Mouse (Mus musculus): ENCODE data around the gene Agpat2. TPM values are rescaled to one million over a fixed set of nuclear protein-coding genes. Genes with fewer than 3 reads are reported as not detected.

Gene Agpat2
- polyA plus RNA-seq, 1 experiment from 2014 or later = 47.7 TPM

DNA sequence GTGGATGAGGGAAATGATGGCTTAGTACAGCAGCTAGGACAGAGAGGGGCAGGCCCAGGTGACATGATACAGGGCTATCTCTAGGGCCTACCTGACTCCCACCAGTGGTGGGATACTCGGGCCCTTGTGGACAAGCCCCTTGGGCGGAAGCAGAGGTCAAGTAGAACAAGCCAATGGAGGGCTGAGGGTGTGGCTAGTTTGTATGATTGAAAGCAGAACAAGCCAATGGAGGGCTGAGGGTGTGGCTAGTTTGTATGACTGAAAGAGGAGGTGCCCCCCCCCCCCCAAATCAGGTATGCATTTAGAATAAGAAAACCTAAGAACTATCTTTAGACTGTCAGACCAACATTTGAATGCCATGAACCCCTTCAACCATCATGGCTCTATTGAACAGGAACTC is 22.0 kb downstream of the Agpat2 start:
- no peak overlapping the region for H3K4me3 ChIP-seq (replicated peaks)
- no peak for ATAC-seq (replicated peaks; ENCODE audit: low FRiP score)
- 58% methylated on average over 2 of the region's 2 CpGs for WGBS
- H3K36me3 ChIP-seq = no peaks in the 10 kb centered on the region
- no peaks in the 10 kb centered on the region for H3K9me3 ChIP-seq (replicated peaks)
- 0 out of 2 replicates have a peak overlapping the region, but pooled peaks have one; percentile 64 for H3K27ac ChIP-seq
- no peak overlapping the region for H3K9ac ChIP-seq
- H3K4me1 ChIP-seq = peaks cover 30% of the 10 kb centered on the region
- no peaks in the 10 kb centered on the region for H3K27me3 ChIP-seq
- no peak overlapping the region for H3K4me2 ChIP-seq

DNA sequence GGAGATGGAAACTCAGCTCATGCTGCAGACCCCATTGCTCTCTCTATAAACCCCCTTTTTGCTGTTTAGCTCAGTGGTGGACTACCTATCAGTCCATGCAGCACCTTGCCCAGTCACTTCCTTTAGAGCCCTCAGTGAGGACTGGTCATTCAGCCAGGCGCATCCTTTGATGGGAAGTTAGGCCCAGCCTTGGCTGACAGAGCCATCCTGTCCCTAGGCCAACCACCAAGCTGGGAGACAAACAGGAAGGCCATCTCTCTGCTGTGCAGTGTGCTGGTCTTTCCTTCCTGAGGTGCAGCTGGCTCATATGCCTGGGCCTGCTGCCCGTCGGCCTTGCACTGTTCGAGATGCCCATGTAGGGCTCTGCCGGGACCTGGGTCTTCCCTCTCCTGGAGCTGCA is 23.5 kb downstream of the Agpat2 start:
- no peak overlapping the region for H3K4me3 ChIP-seq (replicated peaks)
- peak overlapping the region; percentile 50 for H3K27ac ChIP-seq

DNA sequence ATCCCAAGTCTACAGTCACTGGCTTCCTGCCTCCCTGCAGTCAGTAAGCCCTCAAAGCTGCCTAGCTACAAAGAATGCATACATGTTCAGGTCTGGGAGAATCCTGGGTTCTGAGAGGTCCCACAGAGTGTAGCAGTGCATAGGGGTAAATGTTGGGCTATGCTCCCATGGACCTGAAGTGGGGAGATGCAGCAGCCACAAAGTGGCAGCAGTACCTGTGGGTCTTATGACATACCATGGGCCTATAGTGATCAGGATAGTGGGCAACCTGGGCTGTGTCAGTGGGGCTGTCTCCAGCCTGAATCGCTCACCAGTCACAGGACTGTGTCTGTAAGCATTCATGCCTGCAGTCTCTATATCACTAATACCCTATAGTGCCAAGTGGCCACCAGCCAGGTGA is 24.5 kb downstream of the Agpat2 start, which contains the start of gene Egfl7:
TSS of gene Egfl7 (plus strand) at position 301 of the 400 bp plus-strand sequence.
- Histone ChIP-seq H3K4me3 (replicated peaks) (no peak within 1 kb of the TSS), H3K36me3 (no peaks in the 10 kb centered on the region), H3K9ac (no peak within 1 kb of the TSS), H3K27ac (peak within 1 kb of the TSS; percentile 76), H3K4me2 (no peak within 1 kb of the TSS), H3K27me3 (no peaks in the 10 kb centered on the region), H3K4me1 (peaks cover 32% of the 10 kb centered on the region), H3K9me3 (replicated peaks) (no peaks in the 10 kb centered on the region)
- ATAC-seq (replicated peaks; ENCODE audit: low FRiP score) = no peak
- 74% methylated on average over 1 of the region's 1 CpGs for WGBS

More for the DNA sequence above, 23.5 kb downstream of the Agpat2 start:
- Histone ChIP-seq H3K9ac (no peak overlapping the region), H3K4me1 (peaks cover 30% of the 10 kb centered on the region), H3K4me2 (0 out of 2 replicates have a peak overlapping the region, but pooled peaks have one; percentile 5), H3K27me3 (no peaks in the 10 kb centered on the region), H3K9me3 (replicated peaks) (no peaks in the 10 kb centered on the region), H3K36me3 (no peaks in the 10 kb centered on the region)
- ATAC-seq (replicated peaks; ENCODE audit: low FRiP score) = no peak
- 80% methylated on average over 5 of the region's 5 CpGs for WGBS

DNA sequence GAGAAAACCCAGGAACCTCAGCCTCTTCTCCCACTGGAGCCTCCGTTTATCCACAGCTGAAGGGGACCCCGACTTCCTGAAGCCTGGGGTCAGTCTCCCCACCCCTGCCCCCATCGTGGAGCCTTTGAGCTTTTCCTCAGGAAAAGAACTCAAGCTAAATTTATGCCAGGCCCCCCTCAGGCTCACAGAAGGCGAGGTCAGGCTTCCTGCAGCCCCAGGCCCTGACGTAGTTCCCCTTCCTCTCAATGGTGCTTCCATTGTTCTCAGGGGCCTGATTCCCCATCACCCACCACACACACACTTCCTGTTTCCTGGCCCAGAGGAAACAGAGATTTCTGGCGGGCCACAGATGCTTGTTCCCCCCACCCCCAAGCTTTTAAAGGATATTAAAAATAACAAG is 25.8 kb downstream of the Agpat2 start:
- no peak for ATAC-seq (replicated peaks; ENCODE audit: low FRiP score)
- Histone ChIP-seq H3K9me3 (replicated peaks) (no peaks in the 10 kb centered on the region), H3K4me2 (peak overlapping the region; percentile 15; the same call in 1 of the 2 replicates), H3K9ac (no peak overlapping the region), H3K36me3 (no peaks in the 10 kb centered on the region), H3K27ac (peak overlapping the region; percentile 77), H3K27me3 (no peaks in the 10 kb centered on the region), H3K4me1 (peaks cover 45% of the 10 kb centered on the region), H3K4me3 (replicated peaks) (no peak overlapping the region)
- whole genome bisulfite sequencing = 40% methylated on average over 6 of the region's 6 CpGs

DNA sequence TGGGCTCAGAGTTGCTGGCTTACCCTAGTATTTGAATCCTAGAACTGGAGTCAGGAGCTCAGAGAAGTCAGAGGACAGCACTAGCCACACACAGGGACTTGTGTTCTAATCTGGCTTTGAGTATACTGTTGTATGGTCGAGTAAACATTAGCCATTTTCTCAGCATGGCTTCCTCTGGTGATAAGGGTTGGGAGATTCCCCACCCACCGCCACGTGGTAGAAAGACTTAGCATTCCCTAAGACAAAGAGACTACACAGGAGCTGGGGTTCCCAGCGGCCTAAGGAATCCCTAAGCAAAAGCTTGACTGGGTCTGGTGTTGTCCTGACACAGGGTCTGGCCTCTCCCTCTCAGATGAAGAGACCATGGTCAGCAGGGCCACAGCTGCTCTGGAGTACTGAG is 27.8 kb downstream of the Agpat2 start:
- WGBS = 63% methylated on average over 4 of the region's 4 CpGs
- Histone ChIP-seq H3K27ac (peak overlapping the region; percentile 77), H3K4me2 (no peak overlapping the region), H3K9ac (no peak overlapping the region), H3K36me3 (no peaks in the 10 kb centered on the region), H3K9me3 (replicated peaks) (no peaks in the 10 kb centered on the region), H3K27me3 (no peaks in the 10 kb centered on the region), H3K4me3 (replicated peaks) (no peak overlapping the region), H3K4me1 (peaks cover 59% of the 10 kb centered on the region)
- ATAC-seq (replicated peaks; ENCODE audit: low FRiP score) = no peak

DNA sequence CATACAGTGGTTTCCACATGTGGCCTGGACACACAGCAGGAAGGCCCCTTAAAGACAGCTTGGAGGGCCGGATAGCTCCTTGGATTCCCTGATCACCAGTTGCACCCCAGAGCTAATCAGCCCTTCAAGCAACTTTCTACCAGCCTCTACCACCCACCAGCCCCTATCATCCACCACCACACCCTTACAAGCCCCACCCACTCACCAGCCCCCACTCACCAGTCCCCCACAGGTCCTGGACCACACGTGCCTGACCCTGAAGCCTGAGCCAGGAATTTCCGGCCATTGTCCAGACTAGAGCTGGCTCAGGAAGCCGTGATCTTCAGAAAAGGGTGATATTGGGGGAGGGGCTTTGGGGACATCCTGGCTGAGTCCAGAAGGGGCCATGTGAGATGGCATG is 28.4 kb downstream of the Agpat2 start:
- Histone ChIP-seq H3K4me2 (no peak overlapping the region), H3K4me3 (replicated peaks) (no peak overlapping the region), H3K9ac (no peak overlapping the region), H3K27ac (peak overlapping the region; percentile 49), H3K4me1 (peaks cover 62% of the 10 kb centered on the region), H3K27me3 (no peaks in the 10 kb centered on the region), H3K9me3 (replicated peaks) (no peaks in the 10 kb centered on the region), H3K36me3 (no peaks in the 10 kb centered on the region)
- ATAC-seq (replicated peaks; ENCODE audit: low FRiP score) = peak; percentile 9; the same call in 1 of the 2 replicates
- 60% methylated on average over 4 of the region's 4 CpGs for WGBS

DNA sequence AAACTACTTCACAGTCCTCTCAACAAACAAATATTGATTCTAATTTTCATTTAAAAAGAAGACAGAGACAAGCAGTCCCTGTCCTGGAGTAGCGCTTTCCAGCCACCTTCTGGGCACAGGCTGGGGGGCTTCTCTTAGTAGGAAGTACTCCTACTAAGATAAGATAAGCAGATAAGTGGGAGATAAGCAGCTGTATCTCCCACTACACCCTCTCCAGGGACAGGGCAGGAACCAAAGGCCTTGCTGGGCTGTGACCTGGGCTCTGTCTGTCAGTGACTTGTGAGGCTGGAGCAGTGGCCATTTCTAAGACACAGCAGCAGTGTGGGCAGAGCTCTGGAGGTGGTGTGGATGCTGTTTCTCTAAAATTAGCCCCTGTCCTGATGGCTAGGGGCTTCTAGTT is 28.8 kb downstream of the Agpat2 start:
- WGBS = 86% methylated on average over 1 of the region's 1 CpGs
- no peaks in the 10 kb centered on the region for H3K27me3 ChIP-seq
- no peak for ATAC-seq (replicated peaks; ENCODE audit: low FRiP score)
- H3K9me3 ChIP-seq (replicated peaks) = no peaks in the 10 kb centered on the region
- no peak overlapping the region for H3K9ac ChIP-seq
- H3K4me1 ChIP-seq = peaks cover 64% of the 10 kb centered on the region
- H3K4me2 ChIP-seq = no peak overlapping the region
- H3K36me3 ChIP-seq = no peaks in the 10 kb centered on the region
- H3K27ac ChIP-seq = peak overlapping the region; percentile 49
- H3K4me3 ChIP-seq (replicated peaks) = no peak overlapping the region

DNA sequence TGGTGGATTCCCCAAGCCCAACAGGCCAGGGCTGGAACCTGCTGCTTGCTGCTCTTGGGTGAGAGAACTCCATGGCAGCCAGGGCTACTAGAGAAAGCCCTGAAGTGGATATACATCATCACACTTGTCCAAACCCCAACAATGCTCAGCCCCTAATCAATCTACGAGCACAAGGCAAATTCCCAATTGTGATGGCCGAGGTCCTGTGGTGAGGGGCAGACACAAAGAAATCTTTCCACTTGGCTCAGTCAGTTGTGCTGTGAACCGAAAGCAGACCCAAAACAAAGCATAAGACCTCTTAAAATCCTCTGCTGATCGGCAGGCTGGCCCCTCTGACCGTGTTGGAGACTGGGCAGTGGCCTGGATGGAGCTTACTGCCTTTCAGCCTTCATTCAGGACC is 29.4 kb downstream of the Agpat2 start:
- Histone ChIP-seq H3K4me2 (no peak overlapping the region), H3K9ac (no peak overlapping the region), H3K4me3 (replicated peaks) (no peak overlapping the region), H3K27me3 (no peaks in the 10 kb centered on the region), H3K4me1 (peaks cover 63% of the 10 kb centered on the region), H3K27ac (peak overlapping the region; percentile 49), H3K36me3 (no peaks in the 10 kb centered on the region), H3K9me3 (replicated peaks) (no peaks in the 10 kb centered on the region)
- no peak for ATAC-seq (replicated peaks; ENCODE audit: low FRiP score)
- 73% methylated on average over 5 of the region's 5 CpGs for WGBS

DNA sequence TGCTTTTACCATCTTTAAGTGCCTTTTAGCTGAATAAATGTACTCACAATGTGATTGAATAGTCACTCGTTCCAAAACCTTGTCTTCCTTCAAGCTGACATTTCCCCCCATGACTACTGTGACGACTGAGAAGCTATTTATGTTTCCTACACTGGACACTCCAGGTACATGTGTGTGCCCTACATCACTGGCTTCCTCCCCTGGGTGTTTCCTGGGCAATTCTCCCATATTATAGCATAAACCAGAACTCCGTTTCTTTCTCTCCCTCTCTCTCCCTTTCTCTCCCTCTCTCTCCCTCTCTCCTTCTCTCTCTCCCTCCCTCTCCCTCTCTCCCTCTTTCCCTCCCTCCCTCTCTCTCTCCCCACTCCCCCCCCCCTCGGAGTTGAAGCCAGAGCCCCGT is 30.4 kb downstream of the Agpat2 start:
- Histone ChIP-seq H3K4me2 (no peak overlapping the region; the same call in 1 of the 2 replicates), H3K4me3 (replicated peaks) (no peak overlapping the region), H3K27ac (peak overlapping the region; percentile 68), H3K9ac (no peak overlapping the region), H3K4me1 (peaks cover 66% of the 10 kb centered on the region), H3K36me3 (no peaks in the 10 kb centered on the region), H3K27me3 (no peaks in the 10 kb centered on the region), H3K9me3 (replicated peaks) (no peaks in the 10 kb centered on the region)
- WGBS = 28% methylated on average over 5 of the region's 5 CpGs
- no peak for ATAC-seq (replicated peaks; ENCODE audit: low FRiP score)

DNA sequence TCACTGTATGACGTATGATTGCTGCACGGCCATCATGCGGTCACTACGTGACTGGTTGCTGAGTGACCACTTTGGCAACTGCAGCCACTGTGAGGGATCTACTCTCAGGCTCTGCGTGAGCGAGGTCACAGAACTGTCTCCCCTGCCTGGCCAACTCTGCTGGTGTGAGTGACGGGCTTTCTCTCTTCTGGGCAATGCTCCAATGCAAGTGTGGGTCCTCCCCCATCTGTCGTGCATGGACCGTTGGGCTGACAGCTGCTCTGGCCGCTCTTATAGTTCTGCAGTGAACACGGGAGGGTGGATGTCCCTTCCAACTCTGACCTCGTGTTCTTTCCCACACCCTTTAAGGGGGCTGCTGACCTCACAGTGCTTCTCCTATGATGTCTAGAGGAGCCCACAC is 30.8 kb downstream of the Agpat2 start:
- H3K9me3 ChIP-seq (replicated peaks) = no peaks in the 10 kb centered on the region
- no peak overlapping the region for H3K4me3 ChIP-seq (replicated peaks)
- 41% methylated on average over 12 of the region's 12 CpGs for WGBS
- peaks cover 62% of the 10 kb centered on the region for H3K4me1 ChIP-seq
- no peak overlapping the region; the same call in 1 of the 2 replicates for H3K4me2 ChIP-seq
- H3K9ac ChIP-seq = no peak overlapping the region
- no peaks in the 10 kb centered on the region for H3K27me3 ChIP-seq
- peak; percentile 26; the same call in 1 of the 2 replicates for ATAC-seq (replicated peaks; ENCODE audit: low FRiP score)
- H3K36me3 ChIP-seq = no peaks in the 10 kb centered on the region
- peak overlapping the region; percentile 68 for H3K27ac ChIP-seq

DNA sequence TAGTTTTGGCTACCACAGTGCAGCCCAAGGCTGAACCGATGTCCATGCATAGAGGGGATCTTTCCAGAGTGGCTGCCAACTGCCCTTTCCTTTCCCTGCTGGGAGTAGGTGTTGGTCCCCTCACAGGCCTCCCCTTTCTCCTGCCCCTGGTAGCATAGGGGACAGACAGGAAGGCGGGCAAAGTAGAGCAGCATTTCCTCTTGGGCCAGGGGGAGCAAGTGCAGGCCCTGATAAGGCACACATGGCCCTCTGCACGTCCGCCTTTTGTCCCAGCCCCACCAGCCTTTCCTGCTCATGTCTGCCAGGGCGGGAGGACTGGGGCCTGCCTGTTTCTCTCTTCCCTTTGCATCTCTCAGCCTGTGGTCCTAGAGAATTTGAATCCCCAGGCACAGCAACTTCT is 32.4 kb downstream of the Agpat2 start:
- Histone ChIP-seq H3K9me3 (replicated peaks) (no peaks in the 10 kb centered on the region), H3K4me3 (replicated peaks) (no peak overlapping the region), H3K27me3 (no peaks in the 10 kb centered on the region), H3K4me1 (peaks cover 49% of the 10 kb centered on the region), H3K4me2 (peak overlapping the region; percentile 23; the same call in 1 of the 2 replicates), H3K36me3 (no peaks in the 10 kb centered on the region), H3K27ac (peak overlapping the region; percentile 78), H3K9ac (no peak overlapping the region)
- ATAC-seq (replicated peaks; ENCODE audit: low FRiP score) = 0 out of 2 replicates have a peak, but pooled peaks have one; percentile 31
- WGBS = 53% methylated on average over 5 of the region's 5 CpGs

DNA sequence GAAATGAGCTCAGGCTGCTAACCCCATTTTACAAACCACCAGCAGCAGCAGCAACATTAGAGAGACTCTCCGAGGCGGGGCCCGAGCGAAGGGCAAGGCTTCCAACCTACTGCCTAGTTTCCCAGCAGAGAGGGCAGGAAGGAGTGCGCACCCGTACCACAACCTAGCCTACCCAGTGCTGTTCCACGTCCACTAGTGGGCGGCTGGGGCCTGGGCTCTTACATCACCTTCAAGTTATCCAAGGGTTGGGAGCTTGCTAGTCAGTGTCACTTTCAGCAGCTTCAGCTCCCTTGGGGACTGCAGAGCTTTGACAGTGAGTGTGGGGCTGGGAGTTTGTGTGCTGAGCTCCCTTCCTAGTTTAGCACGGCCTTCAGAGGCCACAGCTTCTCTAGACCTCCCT is 32.8 kb downstream of the Agpat2 start:
- Histone ChIP-seq H3K4me3 (replicated peaks) (no peak overlapping the region), H3K36me3 (no peaks in the 10 kb centered on the region), H3K4me2 (peak overlapping the region; percentile 23; the same call in 1 of the 2 replicates), H3K27ac (peak overlapping the region; percentile 78), H3K9ac (no peak overlapping the region), H3K27me3 (no peaks in the 10 kb centered on the region), H3K9me3 (replicated peaks) (no peaks in the 10 kb centered on the region), H3K4me1 (peaks cover 45% of the 10 kb centered on the region)
- no peak for ATAC-seq (replicated peaks; ENCODE audit: low FRiP score)
- WGBS = 65% methylated on average over 9 of the region's 9 CpGs

DNA sequence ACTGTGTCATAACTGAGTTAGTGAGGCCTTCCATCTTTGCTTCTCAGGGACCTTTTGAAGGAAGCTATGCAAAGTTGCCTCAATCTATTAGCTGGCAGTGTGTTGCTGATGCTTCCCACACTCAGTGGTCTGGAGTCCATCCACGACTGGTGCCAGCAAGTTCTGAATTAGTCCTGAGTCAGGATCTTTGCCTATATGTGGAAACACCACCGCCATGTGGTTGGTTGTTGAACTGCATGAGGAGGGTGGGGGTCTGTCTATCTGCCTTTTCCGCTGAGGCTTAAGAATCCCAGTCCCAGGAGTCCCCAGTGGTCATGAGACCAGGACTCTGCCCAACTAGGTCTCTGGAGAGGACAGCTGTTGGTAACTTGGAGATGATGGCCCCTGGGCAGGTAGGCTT is 34.2 kb downstream of the Agpat2 start:
- H3K27me3 ChIP-seq = no peaks in the 10 kb centered on the region
- H3K4me3 ChIP-seq (replicated peaks) = no peak overlapping the region
- peak overlapping the region; percentile 78; the same call in 1 of the 2 replicates for H3K27ac ChIP-seq
- H3K9me3 ChIP-seq (replicated peaks) = no peaks in the 10 kb centered on the region
- no peak for ATAC-seq (replicated peaks; ENCODE audit: low FRiP score)
- H3K9ac ChIP-seq = no peak overlapping the region
- H3K36me3 ChIP-seq = no peaks in the 10 kb centered on the region
- peaks cover 39% of the 10 kb centered on the region for H3K4me1 ChIP-seq
- 0 out of 2 replicates have a peak overlapping the region, but pooled peaks have one; percentile 14 for H3K4me2 ChIP-seq
- WGBS = 10% methylated on average over 3 of the region's 3 CpGs
